Mouse (Mus musculus) stomach, postnatal 0 days (tissue): ENCODE measurements at regions not wholly inside any gene's neighbourhood (a gene's known extent, or its start where the extent isn't known, plus 50 kb on each side); places are given as distances from the start of the nearest gene placed in this dataset.

ENCODE experiments used
- ATAC-seq: fragments of 200-750 bp; cut with Nextera tagmentation; 2 replicates; pipeline ENCODE4 v1.8.0; 2017; ENCODE audit not compliant: low FRiP score, low TSS enrichment
- DNase-seq: peaks from one replicate; pipeline ENCODE4 v3.0.0-alpha.2; 2016; ENCODE audit warnings: low spot score
- H3K27ac ChIP-seq: fragments of 300-500 bp; sonication (generic); replicated peaks from 2 replicates; pipeline ENCODE4 v1.5.1; 2014; ENCODE audit warnings: mild to moderate bottlenecking, control low read depth
- H3K27me3 ChIP-seq: fragments of 300-500 bp; sonication (generic); 2 replicates; pipeline ENCODE4 v1.6.1; 2014; ENCODE audit warnings: low read length; ENCODE audit not compliant: control insufficient read depth, insufficient read depth
- H3K36me3 ChIP-seq: fragments of 300-500 bp; sonication (generic); 2 replicates; pipeline ENCODE4 v1.6.1; 2014; ENCODE audit warnings: low read length, mixed read lengths; ENCODE audit not compliant: control insufficient read depth, insufficient read depth
- H3K4me1 ChIP-seq: fragments of 300-500 bp; sonication (generic); replicated peaks from 2 replicates; pipeline ENCODE4 v1.6.1; 2014; ENCODE audit warnings: antibody characterized with exemption; ENCODE audit not compliant: control insufficient read depth, insufficient read depth
- H3K4me2 ChIP-seq: fragments of 300-500 bp; sonication (generic); replicated peaks from 2 replicates; pipeline ENCODE4 v1.6.1; 2014; ENCODE audit warnings: low read depth, mild to moderate bottlenecking, control low read depth, moderate library complexity
- H3K4me3 ChIP-seq: fragments of 300-500 bp; sonication (generic); 2 replicates; pipeline ENCODE4 v1.5.1; 2014; ENCODE audit warnings: low read depth, low read length, control low read depth
- H3K9ac ChIP-seq: fragments of 300-500 bp; sonication (generic); 2 replicates; pipeline ENCODE4 v1.6.1; 2014; ENCODE audit warnings: mild to moderate bottlenecking, low read length, control low read depth, mixed read lengths
- H3K9me3 ChIP-seq: fragments of 300-500 bp; sonication (generic); 2 replicates; pipeline ENCODE4 v1.6.1; 2016; ENCODE audit warnings: low read length; ENCODE audit not compliant: control insufficient read depth
- CTCF ChIP-seq: IDR thresholded peaks from 2 replicates; pipeline ENCODE4 v1.5.1; 2016; ENCODE audit warnings: antibody characterized with exemption, low read depth, mild to moderate bottlenecking, moderate library complexity
- EP300 ChIP-seq: optimal IDR thresholded peaks from 2 replicates; pipeline ENCODE3; 2016; ENCODE audit warnings: antibody characterized with exemption
- WGBS: fragments of 180-500 bp; shearing (Covaris S2); extraction: QIAGEN DNeasy Blood & Tissue Kit; methylation state at CpG from one replicate; pipeline ENCODE4 v1.1.7; 2014; 5-methylcytosine and 5-hydroxymethylcytosine counted together

- H3K9ac ChIP-seq, result no peak overlapping the region
- DNase-seq, result no peak
- H3K36me3 ChIP-seq, result no peaks in the 10 kb centered on the region
- no peak overlapping the region for H3K27ac ChIP-seq
- no peak for ATAC-seq
- TF ChIP-seq EP300, result no peak
- TF ChIP-seq CTCF, result no peak
- H3K4me2 ChIP-seq, result no peak overlapping the region
- H3K9me3 ChIP-seq, result no peaks in the 10 kb centered on the region
- H3K27me3 ChIP-seq, result no peaks in the 10 kb centered on the region
- H3K4me3 ChIP-seq, result no peak overlapping the region
- WGBS, result 83% methylated on average over 2 of the region's 2 CpGs
- no peaks in the 10 kb centered on the region for H3K4me1 ChIP-seq
These were observed 51.8 kb upstream of the 1190002N15Rik start for GRCm38 (mm10) chr9:94589672-94590071.

GRCm38 (mm10) chr9:94604993-94605392, 64.7 kb upstream of the Slc9a9 start:
- Histone ChIP-seq H3K36me3 (no peaks in the 10 kb centered on the region), H3K4me1 (no peaks in the 10 kb centered on the region), H3K4me3 (no peak overlapping the region), H3K9ac (no peak overlapping the region), H3K9me3 (no peaks in the 10 kb centered on the region), H3K4me2 (no peak overlapping the region), H3K27ac (no peak overlapping the region), H3K27me3 (no peaks in the 10 kb centered on the region)
- no peak for ATAC-seq
- no peak for DNase-seq
- TF ChIP-seq CTCF, result no peak
- TF ChIP-seq EP300, result no peak
- WGBS, result 85% methylated on average over 2 of the region's 2 CpGs

GRCm38 (mm10) chr9:94606422-94606821, 63.3 kb upstream of the Slc9a9 start:
- ATAC-seq, result no peak
- 78% methylated on average over 2 of the region's 2 CpGs for WGBS
- H3K27ac ChIP-seq, result no peak overlapping the region

GRCm38 (mm10) chr9:94607011-94607749, 62.5 kb upstream of the Slc9a9 start:
- Histone ChIP-seq H3K4me3 (no peak overlapping the region), H3K4me2 (no peak overlapping the region), H3K27me3 (no peaks in the 10 kb centered on the region), H3K4me1 (no peaks in the 10 kb centered on the region), H3K27ac (no peak overlapping the region; the same call in 1 of the 2 replicates), H3K9me3 (no peaks in the 10 kb centered on the region), H3K36me3 (no peaks in the 10 kb centered on the region), H3K9ac (no peak overlapping the region)
- no peak for DNase-seq
- 65% methylated on average over 13 of the region's 13 CpGs for WGBS
- TF ChIP-seq CTCF (no peak), EP300 (no peak)
- ATAC-seq, result no peak

More at GRCm38 (mm10) chr9:94606422-94606821, 63.3 kb upstream of the Slc9a9 start:
- Histone ChIP-seq H3K9ac (no peak overlapping the region), H3K4me1 (no peaks in the 10 kb centered on the region), H3K27me3 (no peaks in the 10 kb centered on the region), H3K36me3 (no peaks in the 10 kb centered on the region), H3K4me3 (no peak overlapping the region), H3K9me3 (no peaks in the 10 kb centered on the region), H3K4me2 (no peak overlapping the region)
- DNase-seq, result no peak
- TF ChIP-seq EP300 (no peak), CTCF (no peak)

GRCm38 (mm10) chr9:94607750-94608106, 62.0 kb upstream of the Slc9a9 start:
- H3K27ac ChIP-seq, result no peak overlapping the region; the same call in 1 of the 2 replicates
- H3K36me3 ChIP-seq, result no peaks in the 10 kb centered on the region
- no peaks in the 10 kb centered on the region for H3K27me3 ChIP-seq
- H3K9me3 ChIP-seq, result no peaks in the 10 kb centered on the region
- no peak overlapping the region for H3K4me2 ChIP-seq
- no peak overlapping the region for H3K9ac ChIP-seq
- WGBS, result 11% methylated on average over 2 of the region's 2 CpGs
- no peaks in the 10 kb centered on the region for H3K4me1 ChIP-seq
- no peak for ATAC-seq
- H3K4me3 ChIP-seq, result no peak overlapping the region
- TF ChIP-seq CTCF (no peak), EP300 (no peak)
- no peak for DNase-seq

GRCm38 (mm10) chr9:94610101-94610500, 59.6 kb upstream of the Slc9a9 start:
- Histone ChIP-seq H3K4me1 (no peaks in the 10 kb centered on the region), H3K36me3 (no peaks in the 10 kb centered on the region), H3K9ac (no peak overlapping the region), H3K9me3 (no peaks in the 10 kb centered on the region), H3K27ac (no peak overlapping the region), H3K4me2 (no peak overlapping the region), H3K27me3 (no peaks in the 10 kb centered on the region), H3K4me3 (no peak overlapping the region)
- ATAC-seq, result no peak
- TF ChIP-seq EP300, result no peak
- TF ChIP-seq CTCF, result no peak
- WGBS, result 63% methylated on average over 3 of the region's 3 CpGs
- no peak for DNase-seq
